Mouse (Mus musculus): ENCODE data around the gene Atp2b2. TPM values are rescaled to one million over a fixed set of nuclear protein-coding genes. Genes with fewer than 3 reads are reported as not detected.

Gene Atp2b2
- polyA plus RNA-seq, 1 experiment from 2014 or later: 0.25 TPM

DNA sequence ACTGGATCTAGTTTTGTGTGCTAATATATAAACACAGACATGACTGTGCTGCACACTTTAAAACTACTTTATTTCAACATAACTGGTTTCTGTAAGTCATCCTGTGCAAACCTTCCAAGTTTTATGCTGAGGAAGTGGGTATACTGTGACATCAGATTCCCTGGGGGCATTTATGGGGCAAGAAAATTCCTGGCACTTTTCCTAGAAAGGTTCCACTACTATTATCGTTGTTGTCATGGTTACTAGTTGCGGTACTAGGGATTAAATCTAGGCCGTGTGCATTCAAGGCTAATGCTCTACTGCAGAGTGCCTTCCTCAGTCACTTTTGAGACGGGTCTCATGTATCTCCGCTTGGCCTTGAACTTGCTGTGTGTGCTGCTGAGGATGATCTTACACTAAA lies 236.2 kb downstream of the Atp2b2 start:
- Histone ChIP-seq H3K4me1 (no peaks in the 10 kb centered on the region), H3K9me3 (peaks cover 8% of the 10 kb centered on the region; the same call in 1 of the 2 replicates), H3K36me3 (no peaks in the 10 kb centered on the region), H3K4me2 (no peak overlapping the region), H3K27me3 (no peaks in the 10 kb centered on the region), H3K27ac (no peak overlapping the region), H3K9ac (no peak overlapping the region), H3K4me3 (no peak overlapping the region)
- 59% methylated on average over 5 of the region's 5 CpGs for WGBS
- ATAC-seq (ENCODE audit: insufficient number of reproducible peaks, insufficient read depth, low FRiP score, low TSS enrichment, low read depth): no peak

DNA sequence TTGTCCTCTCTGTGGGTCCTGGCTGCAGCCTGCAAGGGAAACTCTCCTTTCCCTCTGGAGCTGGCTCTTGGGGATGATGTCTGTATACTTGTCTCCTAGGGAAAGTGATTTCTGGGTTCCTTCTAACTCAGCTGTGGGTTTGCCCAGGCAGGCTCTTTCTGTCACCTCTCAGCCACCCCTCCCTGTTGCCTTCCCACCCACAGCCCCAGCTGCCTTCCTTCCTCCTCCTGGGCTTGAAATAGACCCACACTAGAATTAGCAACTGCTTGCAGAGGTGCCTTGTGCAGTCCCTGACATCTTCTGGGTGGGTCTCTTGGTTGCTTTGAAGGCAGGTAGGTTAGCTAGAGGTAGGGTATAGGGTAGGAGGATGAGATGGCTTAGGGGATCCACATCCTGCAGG lies 241.2 kb downstream of the Atp2b2 start:
- Histone ChIP-seq H3K4me1 (no peaks in the 10 kb centered on the region), H3K27me3 (peaks cover 19% of the 10 kb centered on the region), H3K27ac (no peak overlapping the region), H3K4me3 (no peak overlapping the region), H3K4me2 (no peak overlapping the region), H3K9me3 (peaks cover 8% of the 10 kb centered on the region; the same call in 1 of the 2 replicates), H3K9ac (no peak overlapping the region), H3K36me3 (no peaks in the 10 kb centered on the region)
- no peak for ATAC-seq (ENCODE audit: insufficient number of reproducible peaks, insufficient read depth, low FRiP score, low TSS enrichment, low read depth)

DNA sequence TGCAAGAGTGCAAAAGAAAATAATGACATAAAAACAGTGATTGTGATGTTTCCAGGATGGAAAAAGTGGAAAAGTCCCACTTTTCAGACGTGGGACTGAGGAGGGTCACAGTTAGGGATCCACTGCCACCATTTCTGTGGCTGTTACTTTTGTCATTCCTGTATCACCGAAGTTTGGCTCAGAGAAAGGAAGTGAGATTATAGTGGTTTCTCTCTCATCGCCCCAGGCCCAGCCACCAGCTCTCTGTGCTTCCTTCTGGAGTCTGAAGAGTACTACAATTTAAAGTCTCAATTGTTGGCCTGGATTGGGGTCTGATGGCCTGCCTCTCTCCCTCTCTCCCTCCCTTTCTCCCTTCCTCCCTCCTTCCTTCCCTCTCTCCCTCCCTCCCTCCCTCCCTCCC lies 242.5 kb downstream of the Atp2b2 start:
- 75% methylated on average over 3 of the region's 3 CpGs for WGBS
- no peak overlapping the region for H3K9ac ChIP-seq
- no peak for ATAC-seq (ENCODE audit: insufficient number of reproducible peaks, insufficient read depth, low FRiP score, low TSS enrichment, low read depth)

DNA sequence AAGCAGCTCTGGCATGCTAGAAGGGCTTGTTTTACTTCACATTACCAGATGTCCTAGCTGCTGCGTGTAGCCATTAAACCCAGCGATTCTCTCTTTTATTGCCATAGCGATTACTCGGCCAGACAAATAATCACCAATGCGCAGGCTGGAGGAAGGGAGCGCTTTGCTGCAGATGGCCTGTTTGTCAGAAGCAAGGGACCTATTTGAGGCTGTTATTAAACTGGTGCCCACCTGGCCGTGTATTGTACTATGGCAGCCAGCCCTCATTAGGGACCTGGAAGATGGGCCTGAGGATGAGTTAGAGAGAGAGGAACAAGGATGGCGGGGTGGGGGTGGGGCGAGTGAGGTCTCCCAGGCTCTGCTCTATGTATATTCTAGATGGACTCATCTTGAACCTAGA lies 243.1 kb downstream of the Atp2b2 start:
- Histone ChIP-seq H3K27me3 (peaks cover 21% of the 10 kb centered on the region), H3K9me3 (no peaks in the 10 kb centered on the region), H3K27ac (no peak overlapping the region), H3K4me1 (peaks cover 12% of the 10 kb centered on the region), H3K36me3 (no peaks in the 10 kb centered on the region), H3K4me3 (no peak overlapping the region), H3K9ac (no peak overlapping the region), H3K4me2 (no peak overlapping the region)
- 71% methylated on average over 9 of the region's 9 CpGs for WGBS
- no peak for ATAC-seq (ENCODE audit: insufficient number of reproducible peaks, insufficient read depth, low FRiP score, low TSS enrichment, low read depth)

More for the DNA sequence above, 242.5 kb downstream of the Atp2b2 start:
- no peak overlapping the region for H3K4me3 ChIP-seq
- no peaks in the 10 kb centered on the region for H3K36me3 ChIP-seq
- no peak overlapping the region for H3K4me2 ChIP-seq
- peaks cover under 1% of the 10 kb centered on the region; the same call in 1 of the 2 replicates for H3K9me3 ChIP-seq
- H3K27ac ChIP-seq: no peak overlapping the region
- peaks cover 9% of the 10 kb centered on the region for H3K4me1 ChIP-seq
- H3K27me3 ChIP-seq: peaks cover 21% of the 10 kb centered on the region

GRCm38 (mm10) chr6:113798921-113799320 lies 243.5 kb downstream of the Atp2b2 start:
- Histone ChIP-seq H3K36me3 (no peaks in the 10 kb centered on the region), H3K9ac (no peak overlapping the region), H3K4me2 (no peak overlapping the region), H3K4me3 (no peak overlapping the region), H3K4me1 (peaks cover 12% of the 10 kb centered on the region), H3K27ac (no peak overlapping the region), H3K9me3 (no peaks in the 10 kb centered on the region), H3K27me3 (peaks cover 21% of the 10 kb centered on the region)
- no peak for ATAC-seq (ENCODE audit: insufficient number of reproducible peaks, insufficient read depth, low FRiP score, low TSS enrichment, low read depth)
- WGBS: 35% methylated on average over 2 of the region's 2 CpGs

GRCm38 (mm10) chr6:113795241-113795702 lies 247.1 kb downstream of the Atp2b2 start:
- Histone ChIP-seq H3K9me3 (no peaks in the 10 kb centered on the region), H3K9ac (no peak overlapping the region), H3K27me3 (peaks cover 21% of the 10 kb centered on the region), H3K4me3 (no peak overlapping the region), H3K27ac (no peak overlapping the region), H3K36me3 (no peaks in the 10 kb centered on the region), H3K4me1 (peaks cover 12% of the 10 kb centered on the region), H3K4me2 (no peak overlapping the region)
- peak; percentile 60; the same call in 1 of the 2 replicates for ATAC-seq (ENCODE audit: insufficient number of reproducible peaks, insufficient read depth, low FRiP score, low TSS enrichment, low read depth)
- WGBS: 3% methylated on average over 4 of the region's 4 CpGs

DNA sequence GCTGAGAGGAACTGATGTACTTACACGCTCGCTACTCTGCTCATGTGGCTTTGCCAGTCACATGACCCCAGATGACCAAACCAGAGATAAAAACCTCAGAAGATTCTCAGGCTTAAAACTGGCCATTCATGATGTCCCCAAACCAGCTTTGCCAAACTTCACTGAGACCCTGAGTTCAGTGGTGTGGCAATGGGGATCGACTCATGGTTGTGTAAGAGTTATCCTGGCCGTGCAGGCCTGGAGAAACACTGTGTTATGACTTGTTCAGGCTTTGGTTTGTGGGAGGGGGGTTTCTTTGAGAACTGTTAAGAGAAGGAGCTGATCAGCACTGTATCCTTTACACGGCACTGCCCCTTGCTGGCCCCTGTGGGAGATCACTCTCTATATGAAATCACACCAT lies 250.0 kb downstream of the Atp2b2 start:
- 74% methylated on average over 5 of the region's 5 CpGs for WGBS
- no peak for ATAC-seq (ENCODE audit: insufficient number of reproducible peaks, insufficient read depth, low FRiP score, low TSS enrichment, low read depth)

DNA sequence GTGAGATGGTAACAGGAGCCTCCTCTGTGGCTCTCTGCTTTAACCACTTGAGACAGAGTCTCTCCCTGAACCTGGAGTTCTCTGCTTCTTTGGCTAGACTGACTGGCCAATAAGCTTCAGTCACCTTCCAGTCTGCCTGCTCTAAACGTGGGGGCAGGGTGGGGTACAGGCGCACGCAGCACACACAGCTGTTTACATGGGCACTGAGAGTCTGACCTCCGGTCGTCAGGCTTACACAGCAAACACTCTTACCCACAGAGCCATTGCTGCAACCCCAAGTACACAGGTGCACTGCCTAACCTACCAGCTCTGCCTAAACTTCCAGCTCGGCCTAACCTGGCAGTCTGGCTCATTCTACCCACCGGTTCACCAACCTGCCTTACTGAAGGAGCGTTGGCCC lies 251.4 kb downstream of the Atp2b2 start:
- Histone ChIP-seq H3K36me3 (no peaks in the 10 kb centered on the region), H3K9ac (no peak overlapping the region), H3K4me3 (no peak overlapping the region), H3K27ac (no peak overlapping the region), H3K4me2 (no peak overlapping the region), H3K4me1 (peaks cover 27% of the 10 kb centered on the region), H3K9me3 (no peaks in the 10 kb centered on the region), H3K27me3 (peaks cover under 1% of the 10 kb centered on the region)
- WGBS: 78% methylated on average over 8 of the region's 8 CpGs
- ATAC-seq (ENCODE audit: insufficient number of reproducible peaks, insufficient read depth, low FRiP score, low TSS enrichment, low read depth): no peak

More for the DNA sequence above, 250.0 kb downstream of the Atp2b2 start:
- Histone ChIP-seq H3K27ac (no peak overlapping the region), H3K4me2 (no peak overlapping the region), H3K4me3 (no peak overlapping the region), H3K9me3 (no peaks in the 10 kb centered on the region), H3K4me1 (peaks cover 21% of the 10 kb centered on the region), H3K9ac (no peak overlapping the region), H3K27me3 (peaks cover 14% of the 10 kb centered on the region), H3K36me3 (no peaks in the 10 kb centered on the region)

DNA sequence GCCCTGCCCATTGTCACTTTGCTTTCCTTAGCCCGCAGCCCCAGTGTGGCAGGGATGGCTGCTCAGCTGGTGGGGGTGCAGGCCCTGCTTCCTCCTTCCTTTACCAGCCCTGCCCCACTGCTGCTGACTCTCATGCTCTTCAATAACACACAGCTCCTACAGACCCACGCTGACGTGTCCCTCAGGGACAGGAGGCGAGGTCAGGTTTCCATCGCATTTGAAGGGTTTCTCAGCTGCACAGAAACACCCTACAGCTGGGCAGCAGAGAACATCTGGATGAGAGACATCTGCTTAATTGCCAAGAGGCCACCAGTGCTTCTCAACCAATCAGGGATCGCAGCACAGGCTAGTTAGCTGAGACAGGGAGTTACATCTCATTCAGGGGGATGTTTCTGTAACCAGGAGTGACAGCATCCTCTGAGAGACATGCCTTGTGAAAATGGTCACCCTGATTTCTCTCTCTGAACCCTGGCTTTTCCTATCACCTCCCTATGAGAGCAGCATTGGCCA lies 254.9 kb downstream of the Atp2b2 start:
- Histone ChIP-seq H3K4me2 (no peak overlapping the region), H3K4me1 (peaks cover 15% of the 10 kb centered on the region), H3K9ac (no peak overlapping the region), H3K9me3 (no peaks in the 10 kb centered on the region), H3K4me3 (no peak overlapping the region), H3K27me3 (no peaks in the 10 kb centered on the region; the same call in 1 of the 2 replicates), H3K36me3 (no peaks in the 10 kb centered on the region), H3K27ac (no peak overlapping the region)
- 24% methylated on average over 6 of the region's 6 CpGs for WGBS
- ATAC-seq (ENCODE audit: insufficient number of reproducible peaks, insufficient read depth, low FRiP score, low TSS enrichment, low read depth): no peak

DNA sequence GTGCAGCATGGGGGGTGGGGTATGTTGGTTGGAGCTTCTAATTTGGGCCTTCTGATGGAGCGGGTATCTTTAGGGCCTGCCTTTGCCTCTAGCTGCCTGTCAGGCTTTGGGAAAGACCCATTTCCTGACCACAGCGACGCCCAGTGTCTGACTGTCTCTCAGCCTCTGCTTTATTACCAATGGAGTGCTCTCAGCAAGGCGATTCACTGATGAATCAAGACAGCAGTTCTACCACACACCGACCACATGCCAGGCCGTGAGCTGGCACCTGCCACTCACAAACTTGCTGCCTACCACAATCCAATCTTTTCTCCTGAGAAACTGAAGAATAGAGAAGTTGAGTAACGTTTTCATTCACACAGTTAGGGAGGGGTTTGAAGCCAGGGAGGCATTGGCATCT lies 256.8 kb downstream of the Atp2b2 start:
- Histone ChIP-seq H3K27me3 (no peaks in the 10 kb centered on the region; the same call in 1 of the 2 replicates), H3K4me3 (no peak overlapping the region), H3K9me3 (no peaks in the 10 kb centered on the region), H3K36me3 (no peaks in the 10 kb centered on the region), H3K4me2 (no peak overlapping the region), H3K27ac (no peak overlapping the region), H3K9ac (no peak overlapping the region), H3K4me1 (peaks cover 15% of the 10 kb centered on the region)
- 81% methylated on average over 7 of the region's 7 CpGs for WGBS
- no peak for ATAC-seq (ENCODE audit: insufficient number of reproducible peaks, insufficient read depth, low FRiP score, low TSS enrichment, low read depth)

- no peak overlapping the region for H3K4me2 ChIP-seq
- no peak for ATAC-seq (ENCODE audit: insufficient number of reproducible peaks, insufficient read depth, low FRiP score, low TSS enrichment, low read depth)
- WGBS: 55% methylated on average over 7 of the region's 7 CpGs
Observed at GRCm38 (mm10) chr6:113778229-113778753, 264.1 kb downstream of the Atp2b2 start.

GRCm38 (mm10) chr6:113768804-113769203 lies 273.6 kb downstream of the Atp2b2 start:
- H3K4me2 ChIP-seq: no peak overlapping the region
- no peaks in the 10 kb centered on the region for H3K4me1 ChIP-seq
- WGBS: 57% methylated on average over 11 of the region's 11 CpGs
- H3K4me3 ChIP-seq: no peak overlapping the region
- H3K9ac ChIP-seq: no peak overlapping the region
- no peaks in the 10 kb centered on the region for H3K36me3 ChIP-seq
- H3K9me3 ChIP-seq: no peaks in the 10 kb centered on the region
- no peak overlapping the region for H3K27ac ChIP-seq
- ATAC-seq (ENCODE audit: insufficient number of reproducible peaks, insufficient read depth, low FRiP score, low TSS enrichment, low read depth): no peak
- no peaks in the 10 kb centered on the region for H3K27me3 ChIP-seq

More at GRCm38 (mm10) chr6:113778229-113778753, 264.1 kb downstream of the Atp2b2 start:
- Histone ChIP-seq H3K9me3 (no peaks in the 10 kb centered on the region), H3K4me3 (no peak overlapping the region), H3K27ac (no peak overlapping the region), H3K36me3 (no peaks in the 10 kb centered on the region), H3K9ac (no peak overlapping the region), H3K4me1 (no peaks in the 10 kb centered on the region), H3K27me3 (no peaks in the 10 kb centered on the region)
